In genomic region chr10:41715557-41715956, GRCm38 (mm10) we compare ENCODE assay signal across 26 mouse cellular contexts. TPM values are rescaled to one million over a fixed set of nuclear protein-coding genes. Genes with fewer than 3 reads are reported as not detected.
DNase-seq lines count a peak whose midpoint lies in the region; ATAC-seq and TF ChIP-seq lines count a peak whose summit lies in the region.
"Had no signal": no experiment of that assay in that cellular context is flagged by ENCODE, and none has a peak within 500 bp of the region (broad histone marks: within the 10 kb centered on the region; RNA-seq: fewer than 3 reads in every experiment).

No protein-coding gene starts in this region.

- no peaks in the 10 kb centered on the region for H3K4me1 ChIP-seq in cerebellum, adult 2 months (ENCODE audit: control insufficient read depth, insufficient read depth, low read length)
- H3K4me1 ChIP-seq in hindbrain, embryonic 13.5 days (replicated peaks), result peaks cover 20% of the 10 kb centered on the region
- H3K4me1 ChIP-seq in hindbrain, embryonic 11.5 days (replicated peaks; ENCODE audit: control insufficient read depth, insufficient read depth, low read length), result peaks cover 6% of the 10 kb centered on the region; the same call in 1 of the 2 replicates
- H3K4me1 ChIP-seq in hindbrain, embryonic 15.5 days (replicated peaks), result peaks cover 20% of the 10 kb centered on the region

- H3K27ac ChIP-seq in cerebellum, adult 2 months (ENCODE audit: insufficient read depth, low read length), result no peak overlapping the region
- H3K27ac ChIP-seq in hindbrain, embryonic 13.5 days, result peak overlapping the region; percentile 69
- no peak overlapping the region for H3K27ac ChIP-seq in hindbrain, embryonic 11.5 days (ENCODE audit: low read depth, low read length)
- H3K27ac ChIP-seq in hindbrain, embryonic 15.5 days (replicated peaks), result peak overlapping the region; percentile 69
- H3K27ac ChIP-seq: embryonic facial prominence, embryonic 12.5 days; kidney, embryonic 15.5 days; limb, embryonic 15.5 days; liver, embryonic 14.5 days had no signal

- peak overlapping the region; percentile 36 for H3K4me2 ChIP-seq in hindbrain, embryonic 13.5 days
- no peak overlapping the region for H3K4me2 ChIP-seq in hindbrain, embryonic 11.5 days (replicated peaks; ENCODE audit: low read depth, low read length)
- H3K4me2 ChIP-seq in hindbrain, embryonic 15.5 days, result peak overlapping the region; percentile 36

- TF ChIP-seq CTCF in cerebellum, adult 2 months (IDR thresholded peaks at IDR 0.05; ENCODE audit: borderline replicate concordance, insufficient read depth, low read depth, low read length), result no peak

- H3K4me3 ChIP-seq in cerebellum, adult 2 months (replicated peaks; ENCODE audit: insufficient read depth, low read depth, low read length), result peak overlapping the region; percentile 19
- no peak overlapping the region for H3K4me3 ChIP-seq in hindbrain, embryonic 13.5 days
- H3K4me3 ChIP-seq in hindbrain, embryonic 11.5 days (ENCODE audit: low read depth, low read length), result no peak overlapping the region
- peak overlapping the region; percentile 18; the same call in 1 of the 2 replicates for H3K4me3 ChIP-seq in hindbrain, embryonic 15.5 days
- H3K4me3 ChIP-seq: embryonic facial prominence, embryonic 12.5 days; erythroblast, embryonic 14.5 days; heart, embryonic 12.5 days; kidney, embryonic 15.5 days; limb, embryonic 15.5 days had no signal

- no peak for DNase-seq in cerebellum, adult 2 months
- no peak for DNase-seq in cerebellum, adult 9-11 months
- DNase-seq in hindbrain, embryonic 11.5 days (ENCODE audit: low spot score), result no peak
- peak; percentile 24 for DNase-seq in retina, embryonic 14.5 days (ENCODE audit: low spot score)
- no peak for DNase-seq in ovary, postnatal 14 days (ENCODE audit: low spot score)
- DNase-seq: adrenal gland, postnatal 10 days; cerebellum, adult 9-10 months; gastrocnemius, postnatal 10 days; heart, adult 11 months; heart, postnatal 10 days; kidney, postnatal 36 days; lung, embryonic 14.5 days; right cerebral cortex, adult 18-20 months; right cerebral cortex, postnatal 4 days; thymus, postnatal 14 days had no signal

- H3K9me3 ChIP-seq in hindbrain, embryonic 13.5 days, result no peaks in the 10 kb centered on the region
- no peaks in the 10 kb centered on the region for H3K9me3 ChIP-seq in hindbrain, embryonic 11.5 days (ENCODE audit: control insufficient read depth, low read length)
- H3K9me3 ChIP-seq in hindbrain, embryonic 15.5 days, result no peaks in the 10 kb centered on the region
- H3K9me3 ChIP-seq: embryonic facial prominence, embryonic 12.5 days; heart, embryonic 12.5 days; kidney, embryonic 15.5 days; limb, embryonic 15.5 days had no signal

- ATAC-seq in hindbrain, embryonic 13.5 days (ENCODE audit: low FRiP score), result 0 out of 2 replicates have a peak, but pooled peaks have one; percentile 41
- ATAC-seq in hindbrain, embryonic 11.5 days (ENCODE audit: low FRiP score), result no peak
- ATAC-seq in hindbrain, embryonic 15.5 days (ENCODE audit: low FRiP score, low read depth), result peak; percentile 46; the same call in 1 of the 2 replicates
- ATAC-seq: activated CD4-positive, CD25-positive, alpha-beta regulatory T cell, adult 4 months; intestine, postnatal 0 days; midbrain, embryonic 16.5 days had no signal

- H3K36me3 ChIP-seq in hindbrain, embryonic 13.5 days, result no peaks in the 10 kb centered on the region
- H3K36me3 ChIP-seq in hindbrain, embryonic 11.5 days (ENCODE audit: control insufficient read depth, insufficient read depth, low read length), result no peaks in the 10 kb centered on the region
- H3K36me3 ChIP-seq in hindbrain, embryonic 15.5 days, result no peaks in the 10 kb centered on the region
- H3K36me3 ChIP-seq: embryonic facial prominence, embryonic 12.5 days had no signal

- H3K9ac ChIP-seq in hindbrain, embryonic 13.5 days, result no peak overlapping the region
- H3K9ac ChIP-seq in hindbrain, embryonic 11.5 days (ENCODE audit: low read depth, low read length), result no peak overlapping the region
- H3K9ac ChIP-seq in hindbrain, embryonic 15.5 days, result no peak overlapping the region
- H3K9ac ChIP-seq: embryonic facial prominence, embryonic 12.5 days; heart, embryonic 12.5 days; kidney, embryonic 15.5 days; limb, embryonic 15.5 days; liver, embryonic 14.5 days; lung, embryonic 14.5 days had no signal

- H3K27me3 ChIP-seq in cerebellum, adult 2 months (ENCODE audit: control insufficient read depth, insufficient read depth, low read length), result no peaks in the 10 kb centered on the region
- no peaks in the 10 kb centered on the region for H3K27me3 ChIP-seq in hindbrain, embryonic 13.5 days
- H3K27me3 ChIP-seq in hindbrain, embryonic 11.5 days (ENCODE audit: control insufficient read depth, insufficient read depth, low read length), result no peaks in the 10 kb centered on the region
- H3K27me3 ChIP-seq in hindbrain, embryonic 15.5 days, result no peaks in the 10 kb centered on the region
- H3K27me3 ChIP-seq: embryonic facial prominence, embryonic 12.5 days; heart, embryonic 12.5 days; kidney, embryonic 15.5 days; limb, embryonic 15.5 days had no signal

- no peak for TF ChIP-seq POLR2A in cerebellum, adult 2 months (IDR thresholded peaks at IDR 0.05; ENCODE audit: borderline replicate concordance, insufficient read depth, low read length)

- 14% methylated on average over 14 of the region's 14 CpGs for WGBS in cerebellum, adult 2 months
- 59% methylated on average over 14 of the region's 14 CpGs for WGBS in hindbrain, embryonic 13.5 days
- 77% methylated on average over 14 of the region's 14 CpGs for WGBS in hindbrain, embryonic 11.5 days
- WGBS in hindbrain, embryonic 15.5 days, result 62% methylated on average over 14 of the region's 14 CpGs

RNA-seq across cellular contexts. Expression of gene Ccdc162, which starts 0.9 kb away (rescaled TPM):
- 1.2 and 1.4 TPM in 2 replicates for polyA plus RNA-seq in cerebellum, adult 2 months (2012; rRNA removed)
- polyA plus RNA-seq in hindbrain, embryonic 13.5 days (2015; fragmentation: Nextera tagmentation; extraction: Ambion mirVana), result 0.50 and 1.5 TPM in 2 replicates
- polyA plus RNA-seq in hindbrain, embryonic 11.5 days (2014; fragmentation: Nextera tagmentation; extraction: Ambion mirVana), result 0.74 and 0.92 TPM in 2 replicates
- polyA plus RNA-seq in hindbrain, embryonic 15.5 days (2015; fragmentation: Nextera tagmentation; extraction: Ambion mirVana), result 0.92 and 1.8 TPM in 2 replicates
- polyA plus RNA-seq: erythroblast, embryonic 14.5 days had no signal

Comparison
In these comparisons a context has a peak if more than half of its experiments do, and no peak if none do; other contexts are left out.
1. H3K27ac ChIP-seq: peak in hindbrain, embryonic 13.5 days (single experiment) and hindbrain, embryonic 15.5 days (single experiment); none in cerebellum, adult 2 months (single experiment) and hindbrain, embryonic 11.5 days (single experiment).
2. H3K4me3 ChIP-seq: peak in cerebellum, adult 2 months (single experiment) and hindbrain, embryonic 15.5 days (single experiment); none in hindbrain, embryonic 13.5 days (single experiment) and hindbrain, embryonic 11.5 days (single experiment).